Mouse (Mus musculus) macrophage (primary cell): ENCODE results near the gene Zfp148. TPM values are rescaled to one million over a fixed set of nuclear protein-coding genes. Genes with fewer than 3 reads are reported as not detected.

Source experiments
- H3K27ac ChIP-seq: fragments of 350-480 bp; formaldehyde crosslinking; 2 replicates; pipeline ENCODE4 v1.9.0; 2021
- H3K36me3 ChIP-seq: fragments of 350-480 bp; formaldehyde crosslinking; 2 replicates; pipeline ENCODE4 v1.9.0; 2021; ENCODE audit errors: inconsistent target
- H3K4me3 ChIP-seq: fragments of 350-480 bp; formaldehyde crosslinking; 2 replicates; pipeline ENCODE4 v1.9.0; 2021; ENCODE audit errors: inconsistent target
- H3K79me2 ChIP-seq: fragments of 350-480 bp; formaldehyde crosslinking; 2 replicates; pipeline ENCODE4 v1.9.0; 2021; ENCODE audit errors: inconsistent target
- WGBS: methylation state at CpG from one replicate; pipeline ENCODE4 v1.1.7; 2026; ENCODE audit warnings: inconsistent platforms; ENCODE audit not compliant: missing documents; 5-methylcytosine and 5-hydroxymethylcytosine counted together
- polyA plus RNA-seq: library from polyadenylated mRNA; stranded (reverse); fragments of 250-400 nt; gene quantifications from 3 replicates; pipeline ENCODE4 v1.2.4, GENCODE M21; 2018; ENCODE audit warnings: inconsistent platforms

Zfp148 gene
- polyA plus RNA-seq, 1 experiment from 2014 or later = 17.6 TPM

DNA sequence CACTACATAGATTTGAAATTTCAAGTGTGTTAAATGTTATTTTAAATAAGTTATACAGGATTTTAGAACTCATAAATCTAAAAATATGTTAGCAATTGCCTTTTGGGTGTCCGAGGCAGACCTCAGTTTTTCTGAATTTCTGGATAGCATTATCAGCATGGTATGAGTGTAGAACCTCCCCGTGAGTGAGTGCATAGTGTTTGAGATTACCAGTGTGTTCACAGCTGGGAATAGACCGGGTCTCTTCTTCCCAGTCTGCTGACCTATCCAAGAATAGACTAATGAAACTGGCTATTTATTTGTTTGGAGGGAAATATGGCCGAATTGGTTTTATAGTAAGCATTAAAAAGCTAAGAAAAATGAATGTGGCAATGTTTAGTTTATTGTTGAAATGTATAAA lies 20.3 kb downstream of the Zfp148 start:
- Histone ChIP-seq H3K27ac (no peak overlapping the region), H3K79me2 (peaks cover 98% of the 10 kb centered on the region), H3K36me3 (no peaks in the 10 kb centered on the region), H3K4me3 (peak overlapping the region; percentile 26; the same call in 1 of the 2 replicates)
- 91% methylated on average over 4 of the region's 4 CpGs for WGBS

DNA sequence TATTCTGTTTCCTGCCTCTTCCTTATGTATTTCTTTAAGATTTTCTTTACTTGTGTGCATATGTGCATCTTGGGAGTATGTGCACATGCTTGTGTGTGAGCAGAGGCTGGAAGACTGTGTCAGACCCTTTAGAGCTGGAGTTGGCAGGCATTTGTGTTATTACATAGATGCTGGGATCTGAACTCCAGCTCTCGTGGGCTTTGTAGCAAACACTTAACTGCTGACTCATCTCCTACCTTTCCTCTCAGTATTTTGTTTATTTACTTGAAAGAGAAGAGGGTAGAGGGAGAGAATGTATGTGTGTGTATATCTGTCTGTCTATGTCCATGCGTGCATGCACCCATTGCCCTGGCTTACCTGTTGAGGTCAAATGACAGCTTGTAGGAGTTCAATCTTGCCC lies 22.6 kb downstream of the Zfp148 start:
- WGBS = 75% methylated on average over 2 of the region's 2 CpGs
- Histone ChIP-seq H3K36me3 (no peaks in the 10 kb centered on the region), H3K79me2 (peaks cover 99% of the 10 kb centered on the region), H3K27ac (no peak overlapping the region), H3K4me3 (no peak overlapping the region)

DNA sequence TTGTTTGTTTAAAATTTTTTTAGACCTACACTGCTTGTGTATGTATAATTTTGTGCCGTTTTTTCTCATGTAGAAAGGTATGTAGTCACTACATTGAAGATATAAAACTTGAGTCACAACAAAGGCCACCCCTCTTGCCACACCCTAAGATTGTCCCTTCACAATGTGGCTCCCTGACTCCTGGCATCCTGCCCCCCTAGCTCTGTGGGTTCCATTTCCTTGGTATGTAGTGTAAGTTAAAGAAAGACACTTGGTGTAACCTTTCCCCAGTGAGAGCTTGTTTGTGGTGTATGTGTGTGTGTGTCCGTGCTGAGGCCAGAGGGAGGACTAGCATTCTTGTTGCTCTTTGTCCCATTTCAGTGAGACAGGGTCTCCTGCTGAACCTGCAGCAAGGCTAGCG lies 23.4 kb downstream of the Zfp148 start:
- no peaks in the 10 kb centered on the region for H3K36me3 ChIP-seq
- 72% methylated on average over 2 of the region's 3 CpGs for WGBS
- H3K4me3 ChIP-seq = no peak overlapping the region
- peaks cover 99% of the 10 kb centered on the region for H3K79me2 ChIP-seq
- no peak overlapping the region for H3K27ac ChIP-seq

DNA sequence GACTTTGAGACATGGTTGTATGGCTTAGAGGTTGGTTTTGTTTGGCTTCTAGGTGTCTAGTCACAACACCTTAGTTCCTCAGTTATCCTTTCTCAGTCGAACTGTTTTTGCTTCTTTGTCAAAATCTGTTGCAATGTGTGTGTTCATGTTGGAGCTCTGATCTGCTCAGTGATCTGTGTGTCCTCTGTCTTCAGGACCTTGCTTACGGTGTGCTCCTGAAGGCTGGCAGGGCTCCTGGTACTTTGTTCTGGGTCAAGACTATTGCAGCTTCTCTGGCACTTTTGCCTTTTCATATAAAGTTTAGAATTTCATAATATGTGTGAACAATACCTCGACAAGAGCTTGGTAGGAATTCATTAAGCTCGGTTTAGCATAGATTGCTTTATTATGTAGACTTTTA lies 24.9 kb downstream of the Zfp148 start:
- Histone ChIP-seq H3K36me3 (no peaks in the 10 kb centered on the region), H3K79me2 (peaks cover 100% of the 10 kb centered on the region), H3K4me3 (no peak overlapping the region), H3K27ac (no peak overlapping the region)
- WGBS = 91% methylated on average over 4 of the region's 4 CpGs

DNA sequence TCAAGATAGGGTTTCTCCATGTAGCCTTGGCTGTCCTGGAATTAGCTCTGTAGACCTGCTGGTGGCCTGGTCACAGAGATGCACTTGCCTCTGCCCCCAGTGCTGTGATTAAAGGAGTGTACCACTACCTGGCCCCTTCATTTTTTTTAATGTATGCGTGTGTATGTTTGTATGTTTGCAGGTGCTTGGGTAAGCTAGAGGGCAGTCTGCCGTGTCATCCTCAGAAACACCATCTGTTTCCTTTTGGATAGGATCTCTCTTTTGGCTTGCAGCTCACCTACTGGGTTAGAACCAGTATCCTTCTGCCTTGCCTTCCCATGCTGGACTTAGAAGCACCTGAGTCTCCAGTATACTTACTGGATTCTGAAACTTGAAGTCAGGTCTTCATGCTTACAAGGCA lies 29.5 kb downstream of the Zfp148 start:
- H3K27ac ChIP-seq = no peak overlapping the region
- no peaks in the 10 kb centered on the region for H3K36me3 ChIP-seq
- no peak overlapping the region for H3K4me3 ChIP-seq
- 60% methylated on average over 2 of the region's 2 CpGs for WGBS
- peaks cover 100% of the 10 kb centered on the region for H3K79me2 ChIP-seq

DNA sequence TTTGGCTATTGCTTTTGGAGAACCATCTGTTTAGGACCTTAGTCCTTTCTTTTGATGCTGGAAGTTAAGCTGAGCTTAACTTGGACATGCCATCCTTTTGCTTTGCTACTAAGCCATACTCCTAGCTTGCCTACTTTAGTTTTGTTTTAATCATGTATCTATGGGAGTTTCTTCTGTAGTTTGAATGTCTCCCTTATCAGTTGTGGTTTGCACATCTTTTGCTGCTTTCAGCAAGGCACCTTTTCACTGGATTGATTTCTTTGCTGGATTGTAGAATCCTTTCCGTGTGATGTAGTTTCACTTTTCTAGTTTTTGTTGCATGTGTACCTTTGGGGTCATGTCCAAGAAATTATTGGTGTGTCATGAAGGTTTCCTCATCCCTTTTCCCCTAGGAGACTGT lies 30.0 kb downstream of the Zfp148 start:
- no peak overlapping the region for H3K27ac ChIP-seq
- peaks cover 100% of the 10 kb centered on the region for H3K79me2 ChIP-seq
- H3K36me3 ChIP-seq = no peaks in the 10 kb centered on the region
- H3K4me3 ChIP-seq = no peak overlapping the region
- WGBS = 80% methylated on average over 1 of the region's 1 CpGs

DNA sequence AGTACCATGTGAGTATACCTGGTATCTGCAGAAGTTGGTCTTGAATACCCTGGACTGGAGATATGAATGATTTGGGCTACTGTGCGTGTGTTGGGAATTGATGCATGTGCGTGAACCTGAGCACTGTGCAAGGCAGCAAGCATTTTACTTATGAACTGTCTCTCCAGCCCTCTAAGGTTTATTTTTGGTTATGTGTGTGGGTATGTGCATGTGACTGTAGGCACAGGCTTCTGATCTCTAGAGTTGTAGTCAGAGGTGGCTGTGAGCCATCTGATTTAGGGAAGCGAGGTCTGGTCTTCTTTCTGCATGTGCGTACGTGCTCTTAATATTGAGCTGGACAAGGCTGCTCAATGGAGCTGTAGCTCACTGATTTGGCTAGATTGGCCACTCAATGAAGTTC lies 33.6 kb downstream of the Zfp148 start:
- 55% methylated on average over 5 of the region's 5 CpGs for WGBS
- H3K27ac ChIP-seq = no peak overlapping the region
- H3K36me3 ChIP-seq = no peaks in the 10 kb centered on the region
- no peak overlapping the region for H3K4me3 ChIP-seq
- H3K79me2 ChIP-seq = peaks cover 100% of the 10 kb centered on the region

DNA sequence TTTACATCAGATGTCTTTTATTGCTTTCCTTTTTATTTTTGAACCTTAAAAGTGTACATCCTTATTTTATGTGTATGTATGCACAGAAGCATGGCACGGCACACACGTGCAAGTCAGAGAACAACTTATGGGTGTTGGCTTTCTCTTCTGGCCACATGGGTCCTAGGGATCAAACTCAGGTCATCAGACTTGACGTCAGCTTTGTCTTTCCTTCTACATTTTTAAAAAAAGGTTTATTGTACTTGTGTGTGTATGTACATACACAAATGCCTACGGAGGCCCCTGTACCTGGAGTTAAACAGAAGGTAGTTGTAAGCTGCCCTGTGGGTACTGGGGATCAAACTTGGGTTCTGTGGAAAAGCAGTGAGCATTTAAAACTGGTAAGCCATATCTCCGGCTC lies 35.0 kb downstream of the Zfp148 start:
- Histone ChIP-seq H3K4me3 (no peak overlapping the region), H3K27ac (no peak overlapping the region), H3K79me2 (peaks cover 100% of the 10 kb centered on the region), H3K36me3 (no peaks in the 10 kb centered on the region)
- 93% methylated on average over 5 of the region's 5 CpGs for WGBS

DNA sequence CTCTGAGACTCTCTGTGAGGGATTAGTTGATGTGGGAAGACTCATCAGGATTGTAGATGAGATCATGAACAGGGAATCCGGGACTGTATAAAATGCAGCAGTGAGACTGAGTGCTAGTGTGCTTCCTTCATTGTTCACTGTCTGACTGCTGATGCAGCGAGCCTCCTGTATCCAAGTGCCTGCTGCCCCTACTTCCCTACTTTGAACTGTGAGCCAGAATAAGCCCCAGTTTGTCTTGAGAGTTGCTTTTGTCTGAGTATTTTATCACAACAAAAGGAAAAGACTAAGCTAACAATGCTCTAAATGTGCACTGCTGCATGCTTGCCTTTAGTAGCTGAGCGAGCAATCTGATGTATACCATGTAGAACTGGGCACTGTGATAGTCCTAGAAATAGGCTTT lies 47.7 kb downstream of the Zfp148 start:
- WGBS = 92% methylated on average over 3 of the region's 3 CpGs
- Histone ChIP-seq H3K27ac (no peak overlapping the region), H3K79me2 (peaks cover 68% of the 10 kb centered on the region; the same call in 1 of the 2 replicates), H3K36me3 (peaks cover 19% of the 10 kb centered on the region; the same call in 1 of the 2 replicates), H3K4me3 (no peak overlapping the region)

DNA sequence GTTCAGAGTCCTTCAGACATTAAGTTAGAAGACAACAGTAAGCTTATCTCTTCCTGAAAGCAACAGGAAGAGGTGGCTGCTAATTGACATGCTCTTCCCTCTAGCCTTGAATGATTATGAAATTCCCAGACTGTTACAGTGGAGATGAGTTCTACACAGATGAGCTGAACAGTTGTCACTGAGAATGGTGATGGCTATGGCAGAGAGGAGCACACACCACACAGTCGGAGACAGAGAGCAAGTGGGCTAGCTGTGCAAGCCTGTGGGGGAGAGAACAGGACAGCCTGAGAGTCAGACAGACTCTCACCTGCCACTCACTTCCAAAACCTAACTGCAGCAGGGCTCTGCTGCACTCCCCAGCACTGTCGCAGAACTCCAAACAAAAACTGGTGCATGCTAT lies 51.0 kb downstream of the Zfp148 start:
- peaks cover 25% of the 10 kb centered on the region for H3K36me3 ChIP-seq
- H3K4me3 ChIP-seq = no peak overlapping the region
- H3K79me2 ChIP-seq = peaks cover 52% of the 10 kb centered on the region; the same call in 1 of the 2 replicates
- H3K27ac ChIP-seq = no peak overlapping the region
- WGBS = 100% methylated on average over 2 of the region's 2 CpGs

DNA sequence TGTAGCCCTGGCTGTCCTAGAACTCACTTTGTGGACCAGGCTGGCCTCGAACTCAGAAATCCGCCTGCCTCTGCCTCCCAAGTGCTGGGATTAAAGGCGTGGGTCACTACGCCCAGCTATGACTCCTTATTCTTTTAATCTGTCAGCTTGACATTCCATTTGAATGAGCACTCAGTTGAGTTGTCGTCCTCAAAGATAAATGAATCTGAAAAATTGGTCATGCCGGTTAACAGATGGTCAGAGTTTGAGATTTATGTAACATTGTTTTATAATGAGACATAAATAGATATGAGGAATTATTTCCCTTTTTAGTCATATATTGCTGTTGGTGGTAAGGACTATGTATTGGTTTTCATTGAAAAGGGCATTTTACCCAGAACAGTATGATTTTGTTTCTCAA lies 60.4 kb downstream of the Zfp148 start:
- Histone ChIP-seq H3K27ac (no peak overlapping the region), H3K79me2 (peaks cover 98% of the 10 kb centered on the region; the same call in 1 of the 2 replicates), H3K36me3 (peaks cover 6% of the 10 kb centered on the region), H3K4me3 (no peak overlapping the region)
- 96% methylated on average over 6 of the region's 6 CpGs for WGBS

DNA sequence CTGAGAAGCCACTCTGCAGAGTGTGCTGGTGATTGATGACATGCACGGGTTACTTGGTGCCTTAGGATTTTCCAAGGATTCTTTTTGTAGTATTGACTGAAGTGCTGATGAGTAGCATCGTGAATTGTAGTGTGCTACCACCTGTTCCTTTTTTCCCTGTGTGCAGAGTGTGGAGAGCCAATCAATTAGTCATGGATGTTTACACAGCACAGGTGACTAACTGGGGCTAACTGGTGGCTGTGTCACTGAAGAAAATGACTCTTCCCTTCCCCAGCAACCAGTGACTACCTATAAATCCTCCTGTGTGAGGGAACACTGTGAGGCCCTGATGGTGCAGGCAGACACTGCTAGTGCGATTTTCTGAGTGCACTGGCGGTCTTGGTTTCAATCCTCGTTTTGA lies 66.2 kb downstream of the Zfp148 start:
- Histone ChIP-seq H3K36me3 (no peaks in the 10 kb centered on the region), H3K79me2 (peaks cover 72% of the 10 kb centered on the region; the same call in 1 of the 2 replicates), H3K4me3 (no peak overlapping the region), H3K27ac (no peak overlapping the region)
- WGBS = 91% methylated on average over 5 of the region's 5 CpGs

DNA sequence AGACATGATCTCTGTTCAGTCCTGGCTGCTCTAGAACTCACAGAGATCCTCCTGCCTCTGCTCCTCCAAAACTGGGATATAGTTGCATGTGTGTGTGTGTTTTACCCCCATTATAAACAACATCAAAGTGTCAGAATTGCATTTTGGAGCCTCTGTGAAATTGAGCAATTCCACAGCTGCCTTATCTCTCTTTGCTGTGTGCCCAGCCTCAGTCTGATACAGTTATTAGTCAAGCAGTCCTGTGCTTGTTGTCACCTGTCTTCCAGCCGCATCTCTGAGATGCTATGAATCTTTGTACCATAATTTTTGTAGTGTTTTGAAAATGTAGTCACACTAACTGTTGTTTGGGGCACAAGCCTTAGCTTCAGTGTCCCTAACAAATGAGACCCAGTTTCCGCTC lies 73.2 kb downstream of the Zfp148 start:
- Histone ChIP-seq H3K36me3 (peaks cover 22% of the 10 kb centered on the region), H3K4me3 (no peak overlapping the region), H3K79me2 (peaks cover 52% of the 10 kb centered on the region; the same call in 1 of the 2 replicates), H3K27ac (no peak overlapping the region)
- WGBS = 98% methylated on average over 2 of the region's 2 CpGs

DNA sequence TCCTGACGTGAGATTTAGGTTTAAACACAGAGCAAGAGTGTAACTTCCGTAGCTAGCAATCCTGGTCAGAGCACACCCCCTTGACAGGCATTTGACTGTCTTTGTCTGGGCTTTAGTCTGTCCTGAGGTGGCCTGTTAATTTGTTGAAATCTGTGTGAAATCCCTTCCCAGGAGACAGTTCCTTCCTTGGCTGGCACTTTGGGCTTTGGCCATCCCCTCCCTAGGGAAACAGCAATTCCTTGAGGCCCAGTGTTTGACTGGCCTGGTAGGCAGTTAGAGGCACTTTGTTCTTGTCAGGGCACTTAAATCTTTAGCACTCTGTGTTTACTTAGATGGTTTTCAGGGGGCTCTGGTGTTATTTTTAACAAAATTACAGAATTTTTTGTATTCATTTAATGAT lies 73.7 kb downstream of the Zfp148 start:
- Histone ChIP-seq H3K4me3 (no peak overlapping the region), H3K27ac (no peak overlapping the region), H3K79me2 (peaks cover 48% of the 10 kb centered on the region; the same call in 1 of the 2 replicates), H3K36me3 (peaks cover 25% of the 10 kb centered on the region)
- WGBS = 100% methylated on average over 2 of the region's 2 CpGs

DNA sequence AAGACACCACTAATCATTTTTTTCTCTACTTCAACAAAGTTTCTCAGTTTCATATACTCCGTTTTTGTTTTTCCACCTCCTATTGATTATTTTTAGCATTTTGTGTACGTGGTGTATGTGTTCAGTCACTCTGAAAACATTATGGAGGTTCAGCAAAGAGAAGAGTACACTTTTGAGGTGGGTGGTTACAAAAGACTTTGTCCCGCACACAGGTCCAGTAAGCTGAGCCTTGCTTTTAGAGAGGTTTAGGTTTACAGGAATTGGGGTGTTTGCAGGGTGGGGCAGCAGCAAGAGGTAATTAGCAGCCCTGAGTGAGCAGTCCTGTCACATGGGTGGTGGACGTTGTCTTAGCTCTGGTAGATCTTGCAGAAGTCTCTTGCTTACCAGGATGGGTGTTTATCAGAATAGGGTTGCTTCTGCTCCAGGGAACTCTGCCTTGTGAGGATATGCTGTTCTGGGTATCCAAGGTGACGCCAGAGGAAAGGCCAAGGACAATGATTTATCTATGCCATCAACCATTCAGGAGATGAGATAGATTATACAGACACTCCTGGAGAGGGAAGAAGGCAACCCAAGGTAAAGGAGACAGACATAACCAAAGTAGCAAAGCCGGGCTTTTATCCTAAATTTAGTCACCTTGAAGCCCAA lies 74.8 kb downstream of the Zfp148 start:
- 97% methylated on average over 6 of the region's 6 CpGs for WGBS
- Histone ChIP-seq H3K4me3 (no peak overlapping the region), H3K36me3 (peaks cover 26% of the 10 kb centered on the region), H3K27ac (no peak overlapping the region), H3K79me2 (peaks cover 41% of the 10 kb centered on the region; the same call in 1 of the 2 replicates)

DNA sequence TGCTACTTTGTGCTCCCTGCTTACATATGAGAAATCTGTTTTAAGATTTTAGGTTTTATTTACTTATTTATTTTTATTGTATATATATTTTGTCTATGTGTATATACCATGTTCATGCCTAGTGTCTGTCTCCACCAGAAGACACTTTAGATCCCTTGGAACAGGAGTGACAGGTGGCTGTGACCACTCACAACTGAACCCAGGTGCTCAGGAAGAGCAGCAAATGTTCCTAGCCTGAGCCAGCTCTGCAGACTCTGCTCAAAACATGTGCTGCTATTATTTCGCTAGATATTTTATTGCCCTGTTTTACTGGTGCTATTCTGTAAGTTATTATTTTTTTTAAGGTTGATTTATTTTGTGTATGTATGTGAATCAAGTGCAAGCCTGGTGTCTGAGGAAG lies 78.5 kb downstream of the Zfp148 start:
- Histone ChIP-seq H3K4me3 (no peak overlapping the region), H3K79me2 (peaks cover 16% of the 10 kb centered on the region; the same call in 1 of the 2 replicates), H3K36me3 (peaks cover 31% of the 10 kb centered on the region), H3K27ac (no peak overlapping the region)
- WGBS = 89% methylated on average over 1 of the region's 1 CpGs
